In the genomic region with DNA sequence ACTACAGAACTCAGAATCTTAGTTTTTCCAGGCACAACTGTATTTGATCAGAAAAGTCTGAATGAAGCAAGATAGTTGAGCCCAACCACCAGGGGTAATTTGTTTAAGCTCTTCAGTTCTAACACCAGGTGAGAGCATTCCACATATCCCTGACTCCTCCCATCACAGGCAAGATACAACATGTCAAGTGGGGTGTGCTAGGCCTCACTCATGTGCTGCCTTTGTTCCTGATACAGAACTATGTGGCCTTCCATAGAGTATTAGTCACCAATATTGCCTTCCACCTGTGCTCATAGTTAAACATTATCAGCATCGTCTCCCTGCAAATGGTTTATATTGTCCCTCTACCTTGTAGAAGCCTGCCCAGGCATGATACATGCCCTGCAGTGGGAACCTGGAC, we compare ENCODE assay signal across 21 mouse cellular contexts. TPM values are rescaled to one million over a fixed set of nuclear protein-coding genes. Genes with fewer than 3 reads are reported as not detected.
DNase-seq lines count a peak whose midpoint lies in the region; ATAC-seq and TF ChIP-seq lines count a peak whose summit lies in the region.
"Had no signal": no experiment of that assay in that cellular context is flagged by ENCODE, and none has a peak within 500 bp of the region (broad histone marks: within the 10 kb centered on the region; RNA-seq: fewer than 3 reads in every experiment).

No protein-coding gene starts in this region.

- H3K4me1 ChIP-seq in lung, embryonic 16.5 days (replicated peaks; ENCODE audit: control insufficient read depth, insufficient read depth, low read length): peaks cover 6% of the 10 kb centered on the region; the same call in 1 of the 2 replicates
- no peaks in the 10 kb centered on the region for H3K4me1 ChIP-seq in lung, adult 2 months (ENCODE audit: control insufficient read depth, insufficient read depth, low read length)
- no peaks in the 10 kb centered on the region; the same call in none of the 2 replicates for H3K4me1 ChIP-seq in intestine, postnatal 0 days (replicated peaks; ENCODE audit: control insufficient read depth, insufficient read depth, low read length)
- no peaks in the 10 kb centered on the region for H3K4me1 ChIP-seq in limb, embryonic 10.5 days
- H3K4me1 ChIP-seq: forebrain, embryonic 12.5 days; hindbrain, embryonic 10.5 days had no signal

- DNase-seq in lung, adult 2 months: no peak
- peak; percentile 12 for DNase-seq in urinary bladder, postnatal 25 days (ENCODE audit: low spot score)
- no peak for DNase-seq in urinary bladder, postnatal 4 days (ENCODE audit: low spot score in 2 of 2)
- DNase-seq in embryo, embryonic 9.5 days (ENCODE audit: extremely low spot score): no peak
- no peak for DNase-seq in limb, embryonic 10.5 days (ENCODE audit: low spot score)
- DNase-seq: adrenal gland, postnatal 25 days; cerebellum, adult 18-20 months; cerebellum, adult 9-11 months; cerebellum, postnatal 36 days; gastrocnemius, postnatal 14 days; heart, adult 2 months had no signal

- no peak for TF ChIP-seq CTCF in lung, adult 2 months (IDR thresholded peaks at IDR 0.05; ENCODE audit: insufficient read depth, low read length)
- peak; percentile 12; the same call in 1 of the 2 replicates for TF ChIP-seq CTCF in intestine, postnatal 0 days (IDR thresholded peaks at IDR 0.05; ENCODE audit: low read depth)

- no peak overlapping the region for H3K9ac ChIP-seq in lung, embryonic 16.5 days (ENCODE audit: low read length)
- no peak overlapping the region for H3K9ac ChIP-seq in intestine, postnatal 0 days (ENCODE audit: low read depth, low read length)
- H3K9ac ChIP-seq: forebrain, embryonic 12.5 days; hindbrain, embryonic 14.5 days had no signal

- TF ChIP-seq POLR2A in lung, adult 2 months (IDR thresholded peaks at IDR 0.05; ENCODE audit: borderline replicate concordance, extremely low read depth, low read depth, low read length): no peak

- H3K36me3 ChIP-seq in lung, embryonic 16.5 days (ENCODE audit: control insufficient read depth, insufficient read depth, low read length): no peaks in the 10 kb centered on the region
- H3K36me3 ChIP-seq in intestine, postnatal 0 days (ENCODE audit: control insufficient read depth, insufficient read depth): no peaks in the 10 kb centered on the region
- no peaks in the 10 kb centered on the region for H3K36me3 ChIP-seq in limb, embryonic 10.5 days
- H3K36me3 ChIP-seq: forebrain, embryonic 12.5 days; hindbrain, embryonic 10.5 days had no signal

- ATAC-seq in lung, embryonic 16.5 days (ENCODE audit: low read depth): peak; percentile 63; the same call in 1 of the 2 replicates
- peak; percentile 94 for ATAC-seq in intestine, postnatal 0 days
- ATAC-seq: activated CD4-positive, CD25-positive, alpha-beta regulatory T cell, adult 4 months; forebrain, embryonic 16.5 days; Patski had no signal

- H3K27me3 ChIP-seq in lung, embryonic 16.5 days (ENCODE audit: control insufficient read depth, insufficient read depth, low read depth, low read length): no peaks in the 10 kb centered on the region
- no peaks in the 10 kb centered on the region for H3K27me3 ChIP-seq in intestine, postnatal 0 days (replicated peaks; ENCODE audit: control insufficient read depth, insufficient read depth, low read length)
- no peaks in the 10 kb centered on the region for H3K27me3 ChIP-seq in limb, embryonic 10.5 days (ENCODE audit: low read depth, poor library complexity, severe bottlenecking)
- H3K27me3 ChIP-seq: CH12.LX; forebrain, embryonic 12.5 days; Patski had no signal

- H3K27ac ChIP-seq in lung, embryonic 16.5 days (ENCODE audit: low read length): no peak overlapping the region
- no peak overlapping the region for H3K27ac ChIP-seq in intestine, postnatal 0 days (ENCODE audit: low read depth, low read length)
- no peak overlapping the region for H3K27ac ChIP-seq in limb, embryonic 10.5 days
- H3K27ac ChIP-seq: forebrain, embryonic 12.5 days; heart, adult 2 months; hindbrain, embryonic 10.5 days; hindbrain, embryonic 14.5 days had no signal

- no peaks in the 10 kb centered on the region for H3K9me3 ChIP-seq in lung, embryonic 16.5 days (ENCODE audit: control insufficient read depth, low read length)
- no peaks in the 10 kb centered on the region for H3K9me3 ChIP-seq in intestine, postnatal 0 days (ENCODE audit: control insufficient read depth)
- no peaks in the 10 kb centered on the region for H3K9me3 ChIP-seq in limb, embryonic 10.5 days (replicated peaks)
- H3K9me3 ChIP-seq: forebrain, embryonic 12.5 days; hindbrain, embryonic 10.5 days had no signal

- H3K4me3 ChIP-seq in lung, embryonic 16.5 days (ENCODE audit: low read length): no peak overlapping the region
- H3K4me3 ChIP-seq in lung, adult 2 months (replicated peaks; ENCODE audit: extremely low read depth, low read depth, low read length): no peak overlapping the region
- H3K4me3 ChIP-seq in intestine, postnatal 0 days (ENCODE audit: low read depth, low read length): no peak overlapping the region
- H3K4me3 ChIP-seq in limb, embryonic 10.5 days: no peak overlapping the region
- H3K4me3 ChIP-seq: forebrain, embryonic 12.5 days; heart, adult 2 months; hindbrain, embryonic 10.5 days had no signal

- WGBS in lung, embryonic 16.5 days: 63% methylated on average over 1 of the region's 1 CpGs
- 75% methylated on average over 1 of the region's 1 CpGs for WGBS in lung, adult 2 months
- 52% methylated on average over 1 of the region's 1 CpGs for WGBS in intestine, postnatal 0 days
- 91% methylated on average over 1 of the region's 1 CpGs for WGBS in limb, embryonic 10.5 days

- H3K4me2 ChIP-seq in lung, embryonic 16.5 days (ENCODE audit: low read depth, low read length): no peak overlapping the region
- H3K4me2 ChIP-seq in intestine, postnatal 0 days (replicated peaks; ENCODE audit: low read depth): no peak overlapping the region
- H3K4me2 ChIP-seq: forebrain, embryonic 12.5 days; heart, embryonic 11.5 days; hindbrain, embryonic 14.5 days had no signal

RNA-seq across cellular contexts. Expression of a gene that starts 36.6 kb away (rescaled TPM):
- 23.7 and 24.0 TPM in 2 replicates for polyA plus RNA-seq in lung, embryonic 16.5 days (2015; fragmentation: Nextera tagmentation; extraction: Ambion mirVana)
- 8.8 and 11.2 TPM in 2 replicates for polyA plus RNA-seq in lung, adult 2 months (2012; rRNA removed)
- 21.1 and 25.2 TPM in 2 replicates for polyA plus RNA-seq in intestine, postnatal 0 days (2015; fragmentation: Nextera tagmentation; extraction: Ambion mirVana)
- polyA plus RNA-seq in limb, embryonic 10.5 days (2016; fragmentation: Nextera tagmentation; extraction: Ambion mirVana): 9.5 and 11.6 TPM in 2 replicates
- polyA plus RNA-seq: activated CD4-positive, CD25-positive, alpha-beta regulatory T cell, adult 4 months had no signal
